Mouse (Mus musculus): ENCODE results near the gene Casp8. TPM values are rescaled to one million over a fixed set of nuclear protein-coding genes. Genes with fewer than 3 reads are reported as not detected.
"Not testable (repeated sequence)": the region's sequence is repeated elsewhere in the genome, so short reads cannot be mapped to it uniquely, and the experiment has no call there.

The Casp8 gene
- total RNA-seq (2014; fragmentation: Nextera tagmentation), result 25.6 and 37.4 TPM in 2 replicates
- total RNA-seq (2017), result 57.4 and 69.1 TPM in 2 replicates

DNA sequence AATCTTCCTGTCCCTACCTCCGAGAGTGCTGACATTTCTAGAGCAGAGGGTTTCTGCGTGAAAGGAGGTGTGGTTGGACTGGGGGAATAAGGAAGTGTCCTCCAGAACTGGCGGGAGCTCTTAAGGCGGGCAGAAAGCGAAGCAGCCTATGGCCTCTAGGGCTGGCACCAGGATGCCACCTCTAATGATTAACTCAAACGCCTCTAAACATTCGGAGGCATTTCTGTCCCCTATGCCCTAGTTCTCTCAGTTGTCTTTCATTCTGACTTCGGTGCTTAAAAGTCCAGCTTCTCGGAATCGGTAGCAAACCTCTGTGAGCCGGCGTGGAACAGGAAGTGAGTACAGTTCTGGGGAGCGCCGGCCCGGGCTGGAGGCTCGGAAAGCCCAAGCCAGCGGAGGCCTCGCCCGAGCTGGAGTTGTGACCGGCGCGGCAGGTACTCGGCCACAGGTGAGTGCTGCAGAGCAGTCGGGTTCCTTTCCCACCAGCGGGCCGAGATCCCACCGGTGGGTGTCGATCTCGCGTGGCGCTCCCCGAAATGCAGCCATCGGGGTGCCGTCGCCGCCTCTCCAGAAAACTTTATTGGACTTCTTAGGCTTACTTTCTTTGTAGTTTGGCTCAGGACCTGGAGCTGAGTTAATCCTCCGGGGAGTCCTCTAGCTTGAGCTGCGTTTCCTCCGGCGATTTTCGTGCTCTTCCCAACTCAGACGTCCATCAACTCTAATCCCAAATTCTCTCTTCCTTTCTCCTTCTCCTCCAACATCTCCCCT lies at the start of gene Casp8:
TSS of gene Casp8 (plus strand) at position 84 of the 768 bp plus-strand sequence.
- ATAC-seq (replicated peaks; ENCODE audit: low FRiP score, low TSS enrichment, poor library complexity, severe bottlenecking), result peak; percentile 98

DNA sequence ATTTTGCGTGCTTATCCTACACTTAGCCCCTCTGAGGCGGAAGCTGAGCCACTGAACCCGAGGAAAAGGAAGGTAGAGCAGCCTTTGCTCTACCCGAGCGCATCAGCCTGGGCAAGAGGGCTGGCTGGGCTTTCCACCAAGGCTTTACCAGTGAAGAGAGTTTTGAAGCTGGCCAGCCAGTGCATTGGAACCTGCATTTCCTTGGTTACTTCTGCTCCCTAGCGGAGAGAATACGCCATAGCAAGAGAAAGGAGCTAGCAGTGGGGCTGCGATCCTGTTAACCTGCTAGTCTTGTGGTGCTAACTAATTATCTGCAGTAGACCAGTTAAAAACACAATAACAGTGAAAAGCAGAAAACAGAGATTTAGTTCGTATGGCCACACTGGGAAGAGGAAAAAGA lies 48.3 kb upstream of the Casp8 start:
- ATAC-seq (replicated peaks; ENCODE audit: low FRiP score, low TSS enrichment, poor library complexity, severe bottlenecking), result no peak

DNA sequence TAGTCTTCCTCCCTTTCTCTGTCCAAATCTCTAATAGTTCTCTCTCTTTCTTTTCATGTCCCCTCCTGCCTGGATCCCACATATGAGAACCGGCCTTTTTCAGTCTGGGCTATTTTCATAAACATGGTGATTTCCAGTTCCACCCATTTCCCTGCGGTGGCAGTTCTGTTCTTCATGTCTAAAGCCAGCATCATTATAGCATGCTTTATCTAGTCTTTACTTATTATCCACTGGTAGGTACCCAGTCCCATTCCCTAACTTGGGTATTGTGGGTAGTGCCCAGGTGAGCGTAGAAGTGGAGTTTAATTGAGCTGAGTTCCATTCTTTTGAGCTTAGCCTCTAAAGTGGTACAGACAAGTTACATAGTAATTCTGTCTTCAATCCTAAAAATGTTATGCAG lies 35.7 kb upstream of the Casp8 start:
- ATAC-seq (replicated peaks; ENCODE audit: low FRiP score, low TSS enrichment, poor library complexity, severe bottlenecking), result no peak

DNA sequence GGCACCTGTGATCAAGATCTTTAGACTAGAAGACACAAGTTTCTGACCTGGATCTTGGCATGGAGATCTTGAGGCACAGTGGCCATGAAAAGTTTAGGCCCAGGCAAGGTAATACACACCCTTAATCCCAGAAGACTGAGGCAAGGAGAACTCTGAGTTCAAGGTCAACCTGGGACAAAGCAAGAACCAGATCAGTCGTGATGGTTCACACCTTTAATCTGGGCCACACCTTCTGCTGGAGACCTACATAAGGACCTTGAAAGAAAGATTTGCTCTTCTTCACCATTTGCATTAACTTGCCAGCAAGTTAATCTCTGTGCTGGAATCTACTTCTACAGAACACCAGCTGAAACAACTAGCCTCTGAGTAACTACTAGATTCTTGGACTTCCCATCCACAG lies 34.6 kb upstream of the Casp8 start:
- no peak for ATAC-seq (replicated peaks; ENCODE audit: low FRiP score, low TSS enrichment, poor library complexity, severe bottlenecking)

DNA sequence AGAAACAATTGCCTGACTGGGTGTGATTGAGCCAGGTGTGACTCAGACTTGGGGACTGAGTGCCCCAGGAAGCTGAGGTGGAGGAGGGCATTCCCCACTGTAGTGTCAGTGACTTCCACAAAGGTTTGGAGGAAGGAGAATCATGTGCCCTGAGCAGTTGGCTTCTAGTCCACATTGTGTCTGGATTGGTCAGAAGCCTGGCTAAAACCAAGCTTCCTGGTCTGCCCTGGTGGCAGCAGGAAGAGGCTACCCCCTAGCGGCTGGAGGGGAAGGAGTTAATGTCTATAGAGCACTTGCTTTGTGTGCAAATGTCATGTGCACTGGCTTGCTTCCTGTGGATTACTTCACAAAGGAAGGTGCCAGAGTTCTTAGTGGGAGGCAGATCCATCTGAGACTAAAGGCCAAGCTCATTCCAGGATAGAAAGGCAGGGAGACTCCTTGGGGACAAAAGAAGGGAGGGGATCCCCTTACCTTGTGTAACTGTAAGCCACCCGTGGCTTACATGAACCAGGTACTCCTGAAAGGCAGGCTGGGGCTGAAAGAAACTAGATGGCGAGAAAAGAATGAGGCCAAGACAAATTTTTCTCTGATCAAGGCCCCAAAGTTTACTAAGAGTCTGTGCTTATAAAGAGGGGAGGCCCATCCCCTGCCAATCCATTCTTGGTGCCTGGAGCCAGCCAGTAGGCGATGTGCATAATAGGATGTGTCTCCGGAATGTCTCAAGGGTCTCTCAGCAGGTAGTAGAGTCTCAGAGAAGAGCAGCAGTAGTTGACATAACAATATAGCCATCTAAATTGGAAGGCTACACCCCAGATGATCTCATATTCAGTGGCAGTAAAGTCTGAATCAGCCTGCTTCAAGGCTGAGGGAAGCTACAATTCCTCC lies 33.5 kb upstream of the Casp8 start:
- ATAC-seq (replicated peaks; ENCODE audit: low FRiP score, low TSS enrichment, poor library complexity, severe bottlenecking), result peak; percentile 61; the same call in 1 of the 2 replicates

DNA sequence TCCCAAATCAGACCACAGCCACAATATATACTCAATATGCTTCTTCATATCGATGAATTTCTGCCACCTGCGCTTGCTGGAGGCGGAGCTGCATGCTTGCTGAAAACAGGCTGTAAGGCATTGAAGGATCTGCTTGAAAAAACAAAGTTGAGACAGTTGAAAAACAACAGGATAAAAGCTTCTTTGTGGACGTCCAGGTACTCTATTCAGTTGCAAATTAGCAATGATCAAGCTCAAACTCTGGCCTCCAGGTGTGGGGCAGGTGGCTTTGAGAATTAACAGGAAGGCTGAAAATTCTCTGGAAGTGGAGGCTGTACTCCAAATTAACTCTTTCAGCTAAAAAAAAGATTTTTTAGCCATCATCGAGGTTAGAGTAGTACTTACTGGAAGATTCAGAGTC lies 32.6 kb upstream of the Casp8 start:
- no peak for ATAC-seq (replicated peaks; ENCODE audit: low FRiP score, low TSS enrichment, poor library complexity, severe bottlenecking)

DNA sequence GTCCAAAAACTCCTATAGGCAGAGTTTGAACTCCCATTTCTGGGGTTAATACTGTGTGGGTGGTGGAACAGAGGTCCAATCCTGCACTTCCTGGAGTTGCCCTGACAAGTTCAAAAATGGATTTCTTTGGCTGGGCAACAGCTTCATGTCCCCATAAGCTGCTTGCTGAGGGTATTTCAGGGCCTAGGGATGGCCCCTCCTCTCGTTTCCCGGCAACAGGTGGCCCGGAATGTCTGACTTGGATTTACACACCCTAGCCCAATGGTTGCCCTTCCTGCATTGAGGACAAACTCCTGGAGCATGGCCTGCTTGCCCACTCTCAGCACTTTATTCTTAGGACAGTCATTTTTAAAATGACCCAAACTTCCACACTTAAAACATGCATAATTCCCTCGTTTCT lies 28.7 kb upstream of the Casp8 start:
- not testable (repeated sequence) for ATAC-seq (replicated peaks; ENCODE audit: low FRiP score, low TSS enrichment, poor library complexity, severe bottlenecking)

DNA sequence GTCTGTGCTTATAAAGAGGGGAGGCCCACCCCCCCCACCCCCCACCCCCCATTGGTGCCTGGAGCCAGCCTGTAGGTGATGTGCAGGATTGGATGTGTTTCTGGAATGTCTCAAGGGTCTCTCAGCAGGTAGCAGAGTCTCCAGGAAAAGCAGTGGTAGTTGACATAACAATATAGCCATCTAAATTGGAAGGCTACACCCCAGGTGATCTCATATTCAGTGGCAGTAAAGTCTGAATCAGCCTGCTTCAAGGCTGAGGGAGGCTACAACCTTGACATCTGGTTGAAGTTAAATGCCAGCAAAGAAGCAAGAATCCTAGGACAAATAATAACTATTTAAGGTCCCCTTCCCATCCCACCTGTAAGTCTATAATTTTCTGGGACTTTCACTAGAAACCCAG lies 26.0 kb upstream of the Casp8 start:
- no peak for ATAC-seq (replicated peaks; ENCODE audit: low FRiP score, low TSS enrichment, poor library complexity, severe bottlenecking)

DNA sequence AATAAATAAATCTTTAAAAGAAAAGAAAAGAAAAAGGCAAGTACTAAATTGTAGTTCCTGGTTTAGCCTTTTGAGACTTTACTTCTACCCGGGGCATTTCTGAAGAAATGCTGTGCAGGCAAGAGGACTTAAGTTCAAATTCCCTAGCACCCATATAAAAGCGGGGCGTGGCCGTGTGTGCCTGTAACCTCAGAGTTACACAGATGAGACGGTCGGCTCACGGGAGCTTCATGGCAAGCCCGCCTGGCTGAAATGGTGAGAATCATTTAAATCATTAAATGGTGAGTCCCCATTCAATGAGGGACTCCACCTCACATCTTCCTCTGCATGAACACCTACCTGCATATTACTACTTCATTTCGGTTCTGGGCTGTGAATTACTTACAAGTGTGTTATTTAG lies 25.5 kb upstream of the Casp8 start:
- ATAC-seq (replicated peaks; ENCODE audit: low FRiP score, low TSS enrichment, poor library complexity, severe bottlenecking), result no peak

DNA sequence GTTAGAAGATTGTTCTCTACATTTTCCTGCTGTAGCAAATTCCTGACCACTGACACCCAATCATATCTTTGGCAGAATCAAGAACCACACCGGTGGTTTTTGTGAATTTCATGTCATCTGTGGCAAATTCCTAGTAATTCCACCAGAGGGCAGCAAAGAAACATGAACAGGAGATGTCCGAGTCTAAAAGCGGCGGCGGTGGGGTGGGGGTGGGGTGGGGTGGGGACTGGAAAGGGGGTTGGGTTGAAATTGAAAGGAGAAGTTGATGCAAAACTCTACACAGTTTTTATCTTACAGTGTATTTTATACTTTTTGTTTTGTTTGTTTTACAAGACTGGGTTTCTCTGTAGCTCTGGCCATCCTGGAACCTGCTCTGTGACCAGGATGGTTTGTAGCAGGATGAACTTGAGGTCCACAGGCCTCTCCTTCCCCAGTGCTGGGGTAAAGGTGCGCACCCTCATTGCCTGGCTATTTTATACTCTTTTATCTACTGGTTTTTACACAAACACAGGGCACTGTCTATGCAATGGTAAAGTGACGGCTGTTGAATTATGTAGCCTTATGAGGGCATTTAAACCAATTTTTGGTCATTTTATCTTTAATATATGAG lies 25.0 kb upstream of the Casp8 start:
- no peak for ATAC-seq (replicated peaks; ENCODE audit: low FRiP score, low TSS enrichment, poor library complexity, severe bottlenecking)

DNA sequence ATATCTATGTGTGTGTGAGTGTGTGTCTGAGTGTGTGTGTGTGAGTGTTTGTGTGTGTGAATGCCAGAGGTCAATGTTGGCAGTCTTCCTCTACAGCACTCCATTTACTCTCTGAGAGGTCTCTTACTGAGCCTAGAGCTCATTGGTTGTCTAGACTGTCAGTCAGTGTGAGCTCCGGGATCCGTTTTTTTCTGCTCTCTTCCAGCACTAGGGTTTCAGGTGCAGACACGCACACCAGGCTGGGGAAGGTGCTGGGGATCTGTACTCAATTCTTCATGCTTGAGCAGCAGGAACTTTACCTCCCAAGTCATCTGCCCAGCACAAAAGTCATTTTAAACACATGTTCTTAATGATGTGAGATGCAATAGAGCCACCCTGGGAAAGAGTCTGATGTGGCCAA lies 23.1 kb upstream of the Casp8 start:
- ATAC-seq (replicated peaks; ENCODE audit: low FRiP score, low TSS enrichment, poor library complexity, severe bottlenecking), result no peak

DNA sequence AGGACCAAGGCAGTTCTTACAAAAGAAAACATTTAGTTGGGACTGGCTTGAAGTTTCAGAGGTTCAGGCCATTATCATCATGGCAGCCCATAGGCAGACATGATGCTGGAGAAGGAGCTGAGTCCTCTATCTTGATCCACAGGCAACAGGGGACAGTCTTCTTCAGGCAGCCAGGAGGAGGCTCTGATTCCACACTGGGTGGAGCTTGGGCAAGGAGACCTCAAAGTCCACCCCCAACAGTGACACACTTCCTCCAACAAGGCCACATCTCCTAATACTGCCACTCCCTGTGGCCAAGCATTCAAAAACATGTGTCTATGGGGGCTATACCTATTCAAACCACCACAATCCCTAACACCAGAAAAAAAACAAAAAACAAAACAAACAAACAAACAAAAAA lies 21.9 kb upstream of the Casp8 start:
- no peak for ATAC-seq (replicated peaks; ENCODE audit: low FRiP score, low TSS enrichment, poor library complexity, severe bottlenecking)

DNA sequence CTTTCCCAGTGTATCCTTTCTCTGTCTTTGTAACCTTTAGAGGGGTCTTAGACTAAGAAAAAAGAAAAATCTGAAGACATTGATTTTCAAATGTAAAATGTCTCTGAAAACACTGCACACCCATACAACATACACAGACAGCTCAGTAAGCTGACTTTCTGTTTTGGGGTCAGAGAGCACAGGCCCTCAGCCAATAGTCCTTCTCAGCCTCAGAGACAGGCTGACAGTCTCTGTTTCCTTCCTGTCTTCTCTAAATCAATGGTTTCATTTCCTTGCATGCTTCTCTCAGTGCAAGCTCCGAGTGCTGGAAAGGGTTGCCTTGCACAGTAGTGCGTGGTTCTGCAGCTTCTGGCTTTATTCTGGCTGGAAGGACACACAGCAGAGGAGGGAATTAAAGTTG lies 21.3 kb upstream of the Casp8 start:
- ATAC-seq (replicated peaks; ENCODE audit: low FRiP score, low TSS enrichment, poor library complexity, severe bottlenecking), result no peak

DNA sequence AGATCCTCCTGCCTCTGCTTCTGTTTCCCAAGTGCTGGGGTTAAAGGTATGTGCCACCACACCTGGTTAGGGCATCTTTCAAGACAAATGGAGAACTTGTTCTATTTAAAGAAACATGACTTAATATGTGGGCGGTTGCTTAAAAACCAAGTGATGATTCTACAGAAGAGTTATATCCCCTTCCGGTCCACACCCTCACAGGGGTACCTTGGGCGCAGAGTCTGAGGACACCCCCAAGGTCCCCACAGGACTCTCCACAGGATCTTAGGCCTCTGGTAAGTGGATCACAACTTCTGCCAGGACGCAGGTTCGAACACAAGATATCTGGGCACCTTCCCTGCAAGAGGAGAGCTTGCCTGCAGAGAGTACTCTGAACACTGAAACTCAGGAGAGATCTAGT lies 19.8 kb upstream of the Casp8 start:
- ATAC-seq (replicated peaks; ENCODE audit: low FRiP score, low TSS enrichment, poor library complexity, severe bottlenecking), result no peak

DNA sequence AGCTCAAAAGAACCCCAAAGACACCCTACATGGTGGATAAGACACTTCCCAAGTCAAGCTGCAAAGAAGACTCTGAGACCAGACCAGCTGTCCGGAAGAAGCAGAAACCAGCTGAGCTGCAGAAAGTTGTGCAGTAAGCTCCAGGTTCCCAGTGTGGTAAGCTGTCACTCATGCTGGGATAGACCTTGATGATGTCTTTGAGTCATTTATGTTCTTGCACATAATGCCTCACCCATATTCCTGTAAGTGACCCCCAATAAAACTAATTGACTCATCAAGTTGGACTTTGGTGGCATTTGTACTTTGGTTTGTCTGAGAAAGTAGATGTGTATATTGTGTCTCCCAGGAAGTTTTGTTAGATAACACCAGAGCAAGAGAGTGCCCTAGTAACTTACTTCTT lies 17.6 kb upstream of the Casp8 start:
- ATAC-seq (replicated peaks; ENCODE audit: low FRiP score, low TSS enrichment, poor library complexity, severe bottlenecking), result no peak

DNA sequence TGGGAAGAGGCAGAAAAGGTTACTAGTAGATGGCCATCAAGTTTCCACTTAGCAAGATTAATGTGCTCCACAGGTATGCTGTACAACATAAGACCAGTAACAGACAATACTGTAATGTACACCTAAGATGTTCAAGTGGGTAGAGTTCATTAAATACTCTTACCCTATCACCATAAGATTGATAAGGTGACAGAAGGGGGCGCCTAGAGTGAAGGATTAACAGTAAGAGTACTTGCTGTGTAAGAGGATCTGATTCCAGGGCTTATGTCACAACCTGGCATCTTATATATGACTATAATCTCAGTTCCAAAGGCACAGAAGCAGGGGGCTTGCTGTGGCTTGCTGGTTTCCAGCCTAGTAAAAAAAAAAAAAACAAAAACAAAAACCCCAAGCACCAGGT lies 16.9 kb upstream of the Casp8 start:
- ATAC-seq (replicated peaks; ENCODE audit: low FRiP score, low TSS enrichment, poor library complexity, severe bottlenecking), result no peak

DNA sequence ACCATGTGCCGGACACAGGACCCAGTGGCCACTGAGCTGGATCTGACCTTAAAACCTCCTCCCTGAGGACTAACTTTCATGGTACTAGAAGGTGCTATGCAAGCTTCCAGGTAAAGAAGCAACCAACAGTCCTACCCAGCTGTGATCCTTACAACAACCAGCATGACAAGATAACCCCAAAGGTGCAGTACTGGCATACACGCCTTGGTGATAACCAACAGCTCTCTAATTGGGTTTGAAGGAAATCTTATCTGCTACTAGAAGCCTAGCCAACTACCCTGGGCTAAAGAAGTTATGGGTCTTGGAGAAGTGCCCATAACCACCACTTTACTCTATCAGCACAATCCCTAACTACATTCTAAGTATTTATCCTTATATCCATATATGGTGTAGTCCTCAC lies 8.9 kb upstream of the Casp8 start:
- ATAC-seq (replicated peaks; ENCODE audit: low FRiP score, low TSS enrichment, poor library complexity, severe bottlenecking), result peak; percentile 68

DNA sequence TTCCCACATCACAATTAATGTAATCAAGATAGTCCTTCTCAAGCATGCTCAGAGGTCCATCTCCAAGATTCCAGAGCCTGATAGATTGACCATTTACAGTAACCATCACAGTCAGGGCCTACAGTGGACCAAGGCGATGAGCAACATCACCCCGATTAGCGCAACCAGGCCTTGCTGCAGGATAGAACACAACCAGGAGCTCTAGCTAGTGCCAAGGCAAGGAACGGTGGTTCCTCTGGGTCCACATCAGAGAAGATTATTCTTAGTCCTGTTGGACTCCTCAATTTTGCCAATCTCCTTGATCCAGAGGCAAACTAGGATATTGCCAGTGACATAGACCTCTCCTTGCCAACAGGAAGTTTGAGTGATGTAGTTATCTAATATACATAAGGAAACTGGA lies 6.8 kb upstream of the Casp8 start:
- no peak for ATAC-seq (replicated peaks; ENCODE audit: low FRiP score, low TSS enrichment, poor library complexity, severe bottlenecking)

DNA sequence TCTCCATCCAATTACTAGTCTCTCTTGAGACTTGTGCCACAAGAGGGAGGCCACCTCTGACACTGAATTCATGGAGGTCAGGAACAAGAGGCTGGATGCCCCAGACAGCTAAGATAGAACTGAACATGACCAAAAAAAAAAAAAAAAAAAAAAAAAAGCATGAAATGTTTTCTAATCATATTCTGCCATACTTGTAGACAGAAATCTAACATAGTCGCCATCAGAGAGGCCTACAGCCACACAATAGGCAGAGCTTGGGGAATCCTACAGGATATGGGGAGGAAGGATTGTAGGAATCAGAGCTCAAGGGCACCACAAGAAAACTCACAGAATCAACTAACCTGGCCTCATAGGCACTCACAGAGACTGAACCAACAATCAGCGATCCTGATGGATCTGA lies 469 bp upstream of the Casp8 start:
- no peak for ATAC-seq (replicated peaks; ENCODE audit: low FRiP score, low TSS enrichment, poor library complexity, severe bottlenecking)

DNA sequence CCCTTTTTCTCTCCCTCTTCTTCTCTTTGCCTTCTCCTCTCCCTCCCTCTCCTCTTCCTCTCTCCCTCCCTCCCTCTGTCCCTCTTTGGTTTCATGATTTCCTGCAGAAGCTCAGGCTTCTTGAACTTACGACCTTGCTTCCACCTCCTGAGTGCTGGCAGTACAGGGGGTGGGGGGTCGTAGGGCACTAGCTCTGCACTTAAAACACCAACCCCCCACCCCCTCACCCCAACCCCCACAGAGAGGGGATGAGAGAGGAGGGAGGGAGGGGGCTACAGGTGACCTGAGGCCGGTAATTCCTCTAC lies 837 bp downstream of the Casp8 start:
- ATAC-seq (replicated peaks; ENCODE audit: low FRiP score, low TSS enrichment, poor library complexity, severe bottlenecking), result no peak

DNA sequence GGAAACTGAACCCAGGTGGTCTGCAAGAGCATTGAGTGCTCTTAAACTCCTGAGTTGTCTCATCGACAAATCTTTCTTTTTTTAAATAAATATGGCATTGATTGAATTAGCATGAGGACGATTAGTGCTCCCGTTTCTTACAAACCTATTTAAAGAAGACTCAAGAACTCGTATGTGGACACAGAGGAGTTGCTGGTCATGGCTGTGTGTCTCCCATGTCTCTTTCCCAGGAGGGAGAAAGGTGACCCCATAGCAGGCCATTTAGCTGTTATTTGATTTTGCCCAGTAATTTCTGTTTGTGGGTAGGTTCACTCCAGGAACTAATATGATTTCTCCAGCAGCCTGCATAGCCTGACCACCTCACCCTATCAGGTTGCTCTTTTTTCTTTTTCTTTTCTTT lies 1.7 kb downstream of the Casp8 start:
- no peak for ATAC-seq (replicated peaks; ENCODE audit: low FRiP score, low TSS enrichment, poor library complexity, severe bottlenecking)
